Mouse (Mus musculus): ENCODE results near the gene Flt3l.
A peak's percentile ranks its signal among the peaks of the same experiment; 100 is the strongest.
"Not testable (repeated sequence)": the region's sequence is repeated elsewhere in the genome, so short reads cannot be mapped to it uniquely, and the experiment has no call there.

Flt3l gene

GRCm38 (mm10) chr7:45135993-45136567 lies at the start of gene Flt3l, which contains the start of gene Gm45713:
Gene Flt3l, minus strand, starts transcription at chr7:45136432.
Gene Gm45713, minus strand, starts transcription at chr7:45136231.
- peak; percentile 86 to 89 for DNase-seq (ENCODE audit: low spot score in 2 of 2)

- no peak for DNase-seq (ENCODE audit: low spot score in 2 of 2)
Measured at GRCm38 (mm10) chr7:45185921-45186320, 49.7 kb upstream of the Flt3l start.

- no peak for DNase-seq (ENCODE audit: low spot score in 2 of 2)
Measured at GRCm38 (mm10) chr7:45183672-45184071, 47.4 kb upstream of the Flt3l start.

- no peak for DNase-seq (ENCODE audit: low spot score in 2 of 2)
Measured at GRCm38 (mm10) chr7:45182606-45183005, 46.4 kb upstream of the Flt3l start.

GRCm38 (mm10) chr7:45182199-45182601 lies 46.0 kb upstream of the Flt3l start:
- DNase-seq (ENCODE audit: low spot score in 2 of 2): peak; percentile 67 to 69

GRCm38 (mm10) chr7:45181540-45181939 lies 45.3 kb upstream of the Flt3l start:
- DNase-seq (ENCODE audit: low spot score in 2 of 2): no peak

GRCm38 (mm10) chr7:45180896-45181477 lies 44.8 kb upstream of the Flt3l start, which contains the start of gene Pth2:
Gene Pth2, plus strand, starts transcription at chr7:45180995.
- no peak for DNase-seq (ENCODE audit: low spot score in 2 of 2)

GRCm38 (mm10) chr7:45179469-45179868 lies 43.2 kb upstream of the Flt3l start, which contains the start of gene Gfy:
Gene Gfy, minus strand, starts transcription at chr7:45179569.
- DNase-seq (ENCODE audit: low spot score in 2 of 2): no peak

GRCm38 (mm10) chr7:45178550-45178949 lies 42.3 kb upstream of the Flt3l start:
- DNase-seq (ENCODE audit: low spot score in 2 of 2): no peak

GRCm38 (mm10) chr7:45176356-45176755 lies 40.1 kb upstream of the Flt3l start:
- DNase-seq (ENCODE audit: low spot score in 2 of 2): no peak

GRCm38 (mm10) chr7:45175929-45176328 lies 39.7 kb upstream of the Flt3l start:
- DNase-seq (ENCODE audit: low spot score in 2 of 2): no peak

- DNase-seq (ENCODE audit: low spot score in 2 of 2): no peak
Measured at GRCm38 (mm10) chr7:45175398-45175797, 39.2 kb upstream of the Flt3l start.

- no peak for DNase-seq (ENCODE audit: low spot score in 2 of 2)
Measured at GRCm38 (mm10) chr7:45174567-45175280, 38.5 kb upstream of the Flt3l start.

GRCm38 (mm10) chr7:45173772-45174171 lies 37.5 kb upstream of the Flt3l start:
- not testable (repeated sequence) for DNase-seq (ENCODE audit: low spot score in 2 of 2)

GRCm38 (mm10) chr7:45172974-45173373 lies 36.7 kb upstream of the Flt3l start:
- no peak for DNase-seq (ENCODE audit: low spot score in 2 of 2)

- no peak for DNase-seq (ENCODE audit: low spot score in 2 of 2)
Measured at GRCm38 (mm10) chr7:45169495-45169894, 33.3 kb upstream of the Flt3l start.

GRCm38 (mm10) chr7:45168656-45169055 lies 32.4 kb upstream of the Flt3l start:
- no peak for DNase-seq (ENCODE audit: low spot score in 2 of 2)

- DNase-seq (ENCODE audit: low spot score in 2 of 2): no peak
Measured at GRCm38 (mm10) chr7:45167761-45168445, 31.7 kb upstream of the Flt3l start.

- no peak for DNase-seq (ENCODE audit: low spot score in 2 of 2)
Measured at GRCm38 (mm10) chr7:45166950-45167401, 30.7 kb upstream of the Flt3l start.

GRCm38 (mm10) chr7:45165701-45166100 lies 29.5 kb upstream of the Flt3l start:
- DNase-seq (ENCODE audit: low spot score in 2 of 2): no peak

GRCm38 (mm10) chr7:45164833-45165232 lies 28.6 kb upstream of the Flt3l start:
- DNase-seq (ENCODE audit: low spot score in 2 of 2): no peak

Data from frontal cortex, postnatal 25 days (tissue).